Mouse (Mus musculus) liver, embryonic 13.5 days (tissue): ENCODE results near the gene Gm49361. TPM values are rescaled to one million over a fixed set of nuclear protein-coding genes. Genes with fewer than 3 reads are reported as not detected.

Source experiments
- ATAC-seq: fragments of 200-750 bp; cut with Nextera tagmentation; 2 replicates; pipeline ENCODE4 v1.8.0; 2017; ENCODE audit warnings: low read depth, mild to moderate bottlenecking, moderate number of reproducible peaks, moderate library complexity
- DNase-seq: peaks from one replicate; pipeline ENCODE4 v3.0.0; 2022
- H3K27ac ChIP-seq: fragments of 300-500 bp; sonication (generic); 2 replicates; pipeline ENCODE4 v1.5.1; 2015; ENCODE audit warnings: moderate library complexity, mild to moderate bottlenecking, inconsistent platforms
- H3K27me3 ChIP-seq: fragments of 300-500 bp; sonication (generic); 2 replicates; pipeline ENCODE4 v1.6.1; 2015; ENCODE audit warnings: mild to moderate bottlenecking, inconsistent platforms
- H3K36me3 ChIP-seq: fragments of 300-500 bp; sonication (generic); 2 replicates; pipeline ENCODE4 v1.6.1; 2015; ENCODE audit warnings: mild to moderate bottlenecking, inconsistent platforms
- H3K4me1 ChIP-seq: fragments of 300-500 bp; sonication (generic); replicated peaks from 2 replicates; pipeline ENCODE4 v1.6.1; 2015; ENCODE audit warnings: inconsistent platforms
- H3K4me2 ChIP-seq: fragments of 300-500 bp; sonication (generic); 2 replicates; pipeline ENCODE4 v1.6.1; 2015; ENCODE audit warnings: inconsistent platforms, mild to moderate bottlenecking, moderate library complexity
- H3K4me3 ChIP-seq: fragments of 300-500 bp; sonication (generic); replicated peaks from 2 replicates; pipeline ENCODE4 v1.5.1; 2015; ENCODE audit warnings: mild to moderate bottlenecking, inconsistent platforms
- H3K9ac ChIP-seq: fragments of 300-500 bp; sonication (generic); 2 replicates; pipeline ENCODE4 v1.6.1; 2015; ENCODE audit warnings: mild to moderate bottlenecking, inconsistent platforms
- H3K9me3 ChIP-seq: fragments of 300-500 bp; sonication (generic); replicated peaks from 2 replicates; pipeline ENCODE4 v1.6.1; 2016; ENCODE audit warnings: inconsistent platforms
- WGBS: fragments of 180-500 bp; shearing (Covaris S2); methylation state at CpG from one replicate; pipeline ENCODE4 v1.1.7; 2015; ENCODE audit not compliant: insufficient replicate concordance; 5-methylcytosine and 5-hydroxymethylcytosine counted together
- polyA plus RNA-seq: library from polyadenylated mRNA; unstranded; fragments of >200 nt; fragmentation: Nextera tagmentation; extraction: Ambion mirVana; gene quantifications from 2 replicates; pipeline ENCODE4 v1.2.1, GENCODE M21; 2015

Gm49361 gene
- polyA plus RNA-seq, 1 experiment from 2014 or later = not detected

DNA sequence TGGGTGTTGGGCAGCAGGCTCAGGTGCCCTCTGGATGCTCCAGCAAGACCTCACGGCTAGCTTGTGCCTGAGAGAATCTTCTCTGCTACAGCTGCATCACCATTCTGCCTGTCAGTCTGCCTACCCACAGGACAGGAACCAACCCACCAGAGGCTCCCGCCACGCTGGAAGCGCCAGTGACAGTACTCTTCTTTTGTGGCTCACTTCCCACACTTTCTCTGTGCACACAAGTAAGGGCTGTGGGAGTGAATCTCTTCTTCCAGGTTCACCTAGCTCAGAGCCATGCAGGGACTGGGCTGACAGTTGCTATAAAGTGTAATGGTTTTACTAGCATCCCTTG is 39.2 kb downstream of the Gm49361 start:
- Histone ChIP-seq H3K36me3 (no peaks in the 10 kb centered on the region), H3K9me3 (no peaks in the 10 kb centered on the region), H3K9ac (no peak overlapping the region), H3K4me2 (no peak overlapping the region), H3K27ac (no peak overlapping the region), H3K27me3 (no peaks in the 10 kb centered on the region), H3K4me1 (peaks cover 47% of the 10 kb centered on the region), H3K4me3 (no peak overlapping the region)
- ATAC-seq = no peak
- 77% methylated on average over 4 of the region's 4 CpGs for WGBS
- DNase-seq = no peak

- DNase-seq (no peak), ATAC-seq (no peak)
- Histone ChIP-seq H3K27me3 (no peaks in the 10 kb centered on the region), H3K4me3 (no peak overlapping the region), H3K9me3 (no peaks in the 10 kb centered on the region), H3K9ac (no peak overlapping the region), H3K4me1 (peaks cover 40% of the 10 kb centered on the region), H3K4me2 (no peak overlapping the region), H3K36me3 (no peaks in the 10 kb centered on the region), H3K27ac (no peak overlapping the region)
- WGBS = 73% methylated on average over 4 of the region's 4 CpGs
Observed at GRCm38 (mm10) chr14:57705759-57706158, 40.1 kb downstream of the Gm49361 start.

DNA sequence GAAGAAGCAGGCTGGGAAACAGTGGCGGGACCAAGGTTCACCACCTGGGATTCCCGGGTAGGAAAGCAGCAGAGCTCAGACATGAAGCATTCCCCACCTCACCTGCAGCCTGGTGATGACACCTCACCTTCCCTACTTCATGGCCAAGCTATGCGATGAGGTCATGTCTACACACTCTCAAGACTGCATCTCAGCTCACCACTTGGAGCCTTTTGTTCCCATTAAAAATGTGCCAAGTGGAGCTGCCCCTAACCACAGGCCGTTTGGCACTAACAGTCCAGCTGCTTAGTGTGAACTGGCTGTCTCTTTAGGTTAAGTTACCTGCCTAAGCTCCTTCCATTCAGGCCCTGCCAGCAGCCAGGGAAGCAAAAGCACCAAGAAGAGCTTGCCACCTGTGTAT is 40.8 kb downstream of the Gm49361 start:
- Histone ChIP-seq H3K9ac (no peak overlapping the region), H3K4me3 (no peak overlapping the region), H3K36me3 (peaks cover 2% of the 10 kb centered on the region), H3K27me3 (no peaks in the 10 kb centered on the region), H3K4me1 (peaks cover 34% of the 10 kb centered on the region), H3K27ac (no peak overlapping the region), H3K4me2 (no peak overlapping the region), H3K9me3 (no peaks in the 10 kb centered on the region)
- DNase-seq (no peak), ATAC-seq (no peak)
- WGBS = 74% methylated on average over 4 of the region's 4 CpGs

- Histone ChIP-seq H3K36me3 (peaks cover 18% of the 10 kb centered on the region), H3K9ac (no peak overlapping the region), H3K27ac (no peak overlapping the region), H3K27me3 (no peaks in the 10 kb centered on the region), H3K9me3 (no peaks in the 10 kb centered on the region), H3K4me2 (no peak overlapping the region), H3K4me3 (no peak overlapping the region), H3K4me1 (peaks cover 5% of the 10 kb centered on the region; the same call in 1 of the 2 replicates)
- ATAC-seq (no peak), DNase-seq (no peak)
- 66% methylated on average over 12 of the region's 12 CpGs for WGBS
Observed at GRCm38 (mm10) chr14:57701915-57702477, 43.9 kb downstream of the Gm49361 start.

GRCm38 (mm10) chr14:57699461-57699970 is 46.4 kb downstream of the Gm49361 start:
- DNase-seq (no peak), ATAC-seq (no peak)
- no peak overlapping the region for H3K27ac ChIP-seq
- H3K36me3 ChIP-seq = peaks cover 40% of the 10 kb centered on the region
- H3K4me2 ChIP-seq = no peak overlapping the region
- H3K4me3 ChIP-seq = no peak overlapping the region
- H3K9me3 ChIP-seq = no peaks in the 10 kb centered on the region
- no peak overlapping the region for H3K9ac ChIP-seq
- H3K4me1 ChIP-seq = peaks cover 5% of the 10 kb centered on the region; the same call in 1 of the 2 replicates
- no peaks in the 10 kb centered on the region for H3K27me3 ChIP-seq
- WGBS = 93% methylated on average over 33 of the region's 33 CpGs

- DNase-seq = no peak
- H3K4me1 ChIP-seq = peaks cover 5% of the 10 kb centered on the region; the same call in 1 of the 2 replicates
- no peak overlapping the region for H3K27ac ChIP-seq
- no peak overlapping the region for H3K9ac ChIP-seq
- no peak overlapping the region for H3K4me3 ChIP-seq
- no peak overlapping the region for H3K4me2 ChIP-seq
- 84% methylated on average over 10 of the region's 10 CpGs for WGBS
- H3K9me3 ChIP-seq = no peaks in the 10 kb centered on the region
- peaks cover 44% of the 10 kb centered on the region for H3K36me3 ChIP-seq
- no peak for ATAC-seq
- H3K27me3 ChIP-seq = no peaks in the 10 kb centered on the region
Observed at GRCm38 (mm10) chr14:57699016-57699415, 46.9 kb downstream of the Gm49361 start.

GRCm38 (mm10) chr14:57696066-57696465 is 49.8 kb downstream of the Gm49361 start:
- 0 out of 2 replicates have a peak, but pooled peaks cover 5% of the 10 kb centered on the region for H3K9me3 ChIP-seq
- no peaks in the 10 kb centered on the region for H3K27me3 ChIP-seq
- H3K4me3 ChIP-seq = no peak overlapping the region
- no peak overlapping the region for H3K4me2 ChIP-seq
- DNase-seq (no peak), ATAC-seq (no peak)
- 87% methylated on average over 15 of the region's 15 CpGs for WGBS
- no peak overlapping the region for H3K27ac ChIP-seq
- peaks cover 25% of the 10 kb centered on the region for H3K4me1 ChIP-seq
- peaks cover 56% of the 10 kb centered on the region for H3K36me3 ChIP-seq
- no peak overlapping the region for H3K9ac ChIP-seq

- WGBS = 85% methylated on average over 8 of the region's 8 CpGs
Observed at GRCm38 (mm10) chr14:57695550-57695949, 50.4 kb downstream of the Gm49361 start.

DNA sequence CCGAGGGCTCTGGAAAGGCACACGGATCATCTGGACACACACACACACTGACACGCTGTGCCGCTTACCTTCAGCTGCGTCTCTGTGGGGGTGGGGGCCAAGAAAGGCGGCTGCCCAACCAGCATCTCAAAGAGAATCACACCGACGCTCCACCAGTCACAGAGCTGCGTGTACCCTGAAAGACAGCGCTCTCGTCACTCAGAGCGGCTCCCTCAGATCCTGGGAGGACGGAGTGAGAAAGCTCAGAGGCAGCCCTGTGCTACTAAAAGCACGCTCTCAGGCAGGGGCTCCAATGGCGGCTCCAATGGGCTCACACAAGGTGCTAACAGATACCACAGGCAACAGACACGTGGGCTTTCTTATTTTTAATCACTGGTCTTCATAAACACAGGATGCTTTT is 51.7 kb downstream of the Gm49361 start:
- H3K36me3 ChIP-seq = peaks cover 47% of the 10 kb centered on the region
- H3K4me1 ChIP-seq = peaks cover 39% of the 10 kb centered on the region
- no peak overlapping the region for H3K27ac ChIP-seq
- ATAC-seq = no peak
- 0 out of 2 replicates have a peak, but pooled peaks cover 5% of the 10 kb centered on the region for H3K9me3 ChIP-seq
- WGBS = 86% methylated on average over 16 of the region's 16 CpGs
- DNase-seq = no peak
- H3K9ac ChIP-seq = no peak overlapping the region
- H3K4me2 ChIP-seq = no peak overlapping the region
- H3K4me3 ChIP-seq = no peak overlapping the region
- no peaks in the 10 kb centered on the region for H3K27me3 ChIP-seq

More at GRCm38 (mm10) chr14:57695550-57695949, 50.4 kb downstream of the Gm49361 start:
- no peak for ATAC-seq
- DNase-seq = no peak
- Histone ChIP-seq H3K4me1 (peaks cover 30% of the 10 kb centered on the region), H3K4me3 (no peak overlapping the region), H3K36me3 (peaks cover 57% of the 10 kb centered on the region), H3K4me2 (no peak overlapping the region), H3K27ac (no peak overlapping the region), H3K27me3 (no peaks in the 10 kb centered on the region), H3K9ac (no peak overlapping the region), H3K9me3 (0 out of 2 replicates have a peak, but pooled peaks cover 5% of the 10 kb centered on the region)

DNA sequence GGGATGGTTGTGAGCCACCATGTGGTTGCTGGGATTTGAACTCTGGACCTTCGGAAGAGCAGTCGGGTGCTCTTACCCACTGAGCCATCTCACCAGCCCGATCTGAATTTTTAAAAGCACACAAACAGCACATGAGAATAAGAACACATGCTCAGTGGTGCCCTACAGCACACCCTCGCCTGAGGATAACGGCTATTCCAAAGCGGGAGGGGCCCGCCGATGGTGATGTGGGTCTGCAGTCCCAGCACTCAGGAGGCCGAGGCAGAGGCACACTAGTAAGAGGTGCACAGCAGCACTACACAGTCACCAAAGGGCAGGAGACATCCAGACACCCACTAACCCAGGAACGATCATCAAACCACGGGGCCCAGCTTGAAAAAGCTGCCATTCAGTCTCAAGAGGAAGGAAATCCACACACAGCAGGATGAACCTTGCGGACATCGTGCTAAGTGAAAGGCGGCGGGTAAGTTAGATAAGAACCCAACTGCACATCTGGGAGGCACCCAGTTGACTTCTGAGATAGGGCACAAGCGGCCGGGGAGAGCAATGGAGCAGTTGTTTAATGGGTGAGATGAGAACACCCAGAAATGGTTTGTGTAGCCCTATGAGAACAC is 53.3 kb downstream of the Gm49361 start:
- Histone ChIP-seq H3K4me3 (peak overlapping the region; percentile 44), H3K4me1 (peaks cover 42% of the 10 kb centered on the region), H3K27me3 (no peaks in the 10 kb centered on the region), H3K4me2 (peak overlapping the region; percentile 71), H3K36me3 (peaks cover 41% of the 10 kb centered on the region), H3K9ac (peak overlapping the region; percentile 62), H3K27ac (peak overlapping the region; percentile 95), H3K9me3 (0 out of 2 replicates have a peak, but pooled peaks cover 5% of the 10 kb centered on the region)
- ATAC-seq = peak; percentile 98
- WGBS = 26% methylated on average over 17 of the region's 17 CpGs
- peak; percentile 70 for DNase-seq

DNA sequence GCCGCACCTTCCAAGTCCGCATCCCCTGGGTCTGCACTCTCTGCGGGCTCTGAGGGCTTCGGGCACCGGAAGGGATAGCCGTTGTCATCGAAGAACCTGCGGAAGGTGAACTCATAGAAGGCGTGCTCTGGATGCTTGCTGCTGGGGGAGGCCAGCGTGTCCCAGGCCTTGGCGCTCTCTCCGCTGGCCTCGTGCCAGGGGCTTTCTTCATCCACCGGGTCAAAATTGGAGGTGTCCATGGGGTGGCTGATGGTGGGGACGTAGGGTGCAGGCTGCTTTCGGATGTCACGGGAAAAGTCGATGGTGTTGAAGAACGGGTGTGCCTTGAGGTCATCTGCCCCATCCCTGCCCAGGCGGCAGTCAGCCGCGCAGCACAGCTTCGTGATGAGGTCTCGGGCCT is 54.6 kb downstream of the Gm49361 start:
- H3K36me3 ChIP-seq = peaks cover 35% of the 10 kb centered on the region
- 0 out of 2 replicates have a peak, but pooled peaks cover 5% of the 10 kb centered on the region for H3K9me3 ChIP-seq
- peaks cover 42% of the 10 kb centered on the region for H3K4me1 ChIP-seq
- H3K4me2 ChIP-seq = no peak overlapping the region
- H3K9ac ChIP-seq = no peak overlapping the region
- peak overlapping the region; percentile 95 for H3K27ac ChIP-seq
- ATAC-seq = no peak
- no peak overlapping the region for H3K4me3 ChIP-seq
- 93% methylated on average over 24 of the region's 24 CpGs for WGBS
- no peaks in the 10 kb centered on the region for H3K27me3 ChIP-seq
- no peak for DNase-seq
